ENCODE assay signal across 15 mouse cellular contexts in the genomic region with DNA sequence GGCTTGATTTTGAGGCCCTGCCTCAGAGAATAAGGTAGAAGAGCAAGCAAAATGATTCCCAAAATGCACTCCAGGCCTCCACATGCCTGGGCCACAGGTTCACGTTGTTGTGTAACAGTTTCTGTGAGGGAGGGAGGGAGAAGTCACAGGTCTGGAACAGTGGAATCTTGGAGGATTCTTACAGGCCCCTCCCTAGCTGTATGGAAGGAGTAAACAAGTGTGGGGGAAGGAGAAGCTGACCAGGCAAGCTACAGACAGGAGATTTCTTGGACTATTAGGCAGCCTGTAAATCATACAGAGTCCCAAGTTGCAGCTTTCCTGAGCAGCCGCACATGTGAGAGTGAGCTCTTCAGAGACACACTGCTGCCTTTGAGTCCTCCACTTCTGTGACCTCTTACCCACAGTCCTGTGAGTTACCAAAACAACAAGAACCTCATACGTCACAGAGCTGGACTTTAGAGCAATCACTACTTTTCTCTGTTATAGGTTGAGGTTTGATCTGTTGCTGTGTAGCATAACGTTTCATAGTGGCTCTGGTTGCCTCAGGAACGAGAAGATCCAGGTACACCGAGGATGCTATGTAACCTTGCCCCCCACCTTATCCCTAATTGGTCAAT. TPM values are rescaled to one million over a fixed set of nuclear protein-coding genes. Genes with fewer than 3 reads are reported as not detected.
DNase-seq lines count a peak whose midpoint lies in the region; ATAC-seq and TF ChIP-seq lines count a peak whose summit lies in the region.
"Had no signal": no experiment of that assay in that cellular context is flagged by ENCODE, and none has a peak within 500 bp of the region (broad histone marks: within the 10 kb centered on the region; RNA-seq: fewer than 3 reads in every experiment).

No protein-coding gene starts in this region.

- DNase-seq in heart, adult 11 months, result peak; percentile 82
- DNase-seq in testis, postnatal 14 days (ENCODE audit: low spot score), result no peak
- DNase-seq in stomach, postnatal 0 days (ENCODE audit: low spot score), result no peak
- no peak for DNase-seq in right cerebral cortex, postnatal 10 days (ENCODE audit: low spot score in 2 of 2)
- no peak for DNase-seq in frontal cortex, postnatal 10 days (ENCODE audit: low spot score in 2 of 2)
- DNase-seq: cerebellum, postnatal 36 days; gastrocnemius, postnatal 36 days; heart, postnatal 14 days; thymus, postnatal 25 days had no signal

- no peak for TF ChIP-seq POLR2A in testis, adult 2 months (IDR thresholded peaks at IDR 0.05; ENCODE audit: control insufficient read depth, low read depth, low read length)

- H3K9me3 ChIP-seq in heart, embryonic 11.5 days (replicated peaks; ENCODE audit: control insufficient read depth, low read length), result no peaks in the 10 kb centered on the region
- no peaks in the 10 kb centered on the region for H3K9me3 ChIP-seq in kidney, embryonic 15.5 days (replicated peaks)
- no peaks in the 10 kb centered on the region for H3K9me3 ChIP-seq in stomach, postnatal 0 days (ENCODE audit: control insufficient read depth, low read length)
- H3K9me3 ChIP-seq: embryonic facial prominence, embryonic 15.5 days; limb, embryonic 13.5 days had no signal

- no peak for ATAC-seq in heart, embryonic 11.5 days (replicated peaks; ENCODE audit: insufficient number of reproducible peaks, low FRiP score, low TSS enrichment)
- ATAC-seq in kidney, embryonic 15.5 days (replicated peaks; ENCODE audit: low FRiP score), result peak; percentile 88
- ATAC-seq in stomach, postnatal 0 days (ENCODE audit: low FRiP score, low TSS enrichment), result peak; percentile 65
- ATAC-seq: forebrain, embryonic 16.5 days had no signal

- H3K27me3 ChIP-seq in heart, embryonic 11.5 days (ENCODE audit: control insufficient read depth, insufficient read depth, low read length), result no peaks in the 10 kb centered on the region
- H3K27me3 ChIP-seq in testis, adult 2 months (ENCODE audit: control insufficient read depth, insufficient read depth, low read length), result no peaks in the 10 kb centered on the region
- H3K27me3 ChIP-seq in kidney, embryonic 15.5 days, result no peaks in the 10 kb centered on the region
- H3K27me3 ChIP-seq in stomach, postnatal 0 days (ENCODE audit: control insufficient read depth, insufficient read depth, low read length), result no peaks in the 10 kb centered on the region
- H3K27me3 ChIP-seq: embryonic facial prominence, embryonic 15.5 days; limb, embryonic 13.5 days had no signal

- TF ChIP-seq CTCF in testis, adult 2 months (IDR thresholded peaks at IDR 0.05; ENCODE audit: control insufficient read depth, insufficient read depth, insufficient replicate concordance, low read depth, low read length), result no peak
- TF ChIP-seq CTCF in stomach, postnatal 0 days (IDR thresholded peaks at IDR 0.05; ENCODE audit: low read depth), result no peak

- no peak overlapping the region for H3K4me3 ChIP-seq in heart, embryonic 11.5 days (ENCODE audit: low read depth, low read length)
- H3K4me3 ChIP-seq in testis, adult 2 months (ENCODE audit: control insufficient read depth, low read depth, low read length), result no peak overlapping the region
- no peak overlapping the region for H3K4me3 ChIP-seq in kidney, embryonic 15.5 days (replicated peaks)
- no peak overlapping the region for H3K4me3 ChIP-seq in stomach, postnatal 0 days (ENCODE audit: low read depth, low read length)
- H3K4me3 ChIP-seq: embryonic facial prominence, embryonic 15.5 days; limb, embryonic 13.5 days had no signal

- H3K4me1 ChIP-seq in heart, embryonic 11.5 days (ENCODE audit: control insufficient read depth, insufficient read depth, low read length), result no peaks in the 10 kb centered on the region
- peaks cover 7% of the 10 kb centered on the region for H3K4me1 ChIP-seq in testis, adult 2 months (ENCODE audit: control insufficient read depth, insufficient read depth, low read length)
- peaks cover 15% of the 10 kb centered on the region for H3K4me1 ChIP-seq in kidney, embryonic 15.5 days
- H3K4me1 ChIP-seq in stomach, postnatal 0 days (replicated peaks; ENCODE audit: control insufficient read depth, insufficient read depth), result peaks cover 4% of the 10 kb centered on the region; the same call in 1 of the 2 replicates

- H3K4me2 ChIP-seq in heart, embryonic 11.5 days, result no peak overlapping the region
- H3K4me2 ChIP-seq in kidney, embryonic 15.5 days, result no peak overlapping the region
- H3K4me2 ChIP-seq in stomach, postnatal 0 days (replicated peaks; ENCODE audit: low read depth), result no peak overlapping the region
- H3K4me2 ChIP-seq: embryonic facial prominence, embryonic 15.5 days; limb, embryonic 13.5 days had no signal

- no peak for TF ChIP-seq EP300 in stomach, postnatal 0 days (optimal IDR thresholded peaks at IDR 0.05)

- no peak overlapping the region for H3K27ac ChIP-seq in heart, embryonic 11.5 days (ENCODE audit: low read depth, low read length)
- H3K27ac ChIP-seq in testis, adult 2 months (ENCODE audit: control insufficient read depth, insufficient read depth, low read depth, low read length), result 0 out of 2 replicates have a peak overlapping the region, but pooled peaks have one; percentile 37
- H3K27ac ChIP-seq in kidney, embryonic 15.5 days, result peak overlapping the region; percentile 74
- peak overlapping the region; percentile 50 for H3K27ac ChIP-seq in stomach, postnatal 0 days (replicated peaks)
- H3K27ac ChIP-seq: limb, embryonic 13.5 days had no signal

- no peak overlapping the region for H3K9ac ChIP-seq in heart, embryonic 11.5 days (ENCODE audit: low read depth, low read length)
- no peak overlapping the region for H3K9ac ChIP-seq in kidney, embryonic 15.5 days
- no peak overlapping the region for H3K9ac ChIP-seq in stomach, postnatal 0 days (ENCODE audit: low read length)
- H3K9ac ChIP-seq: embryonic facial prominence, embryonic 15.5 days; limb, embryonic 13.5 days had no signal

- 65% methylated on average over 6 of the region's 6 CpGs for WGBS in heart, embryonic 11.5 days (ENCODE audit: insufficient replicate concordance)
- 46% methylated on average over 6 of the region's 6 CpGs for WGBS in kidney, embryonic 15.5 days
- 49% methylated on average over 6 of the region's 6 CpGs for WGBS in stomach, postnatal 0 days

- H3K36me3 ChIP-seq in heart, embryonic 11.5 days (ENCODE audit: control insufficient read depth, insufficient read depth, low read length), result no peaks in the 10 kb centered on the region
- no peaks in the 10 kb centered on the region for H3K36me3 ChIP-seq in testis, adult 2 months (ENCODE audit: control insufficient read depth, insufficient read depth, low read length)
- no peaks in the 10 kb centered on the region for H3K36me3 ChIP-seq in kidney, embryonic 15.5 days
- H3K36me3 ChIP-seq in stomach, postnatal 0 days (ENCODE audit: control insufficient read depth, insufficient read depth, low read length), result no peaks in the 10 kb centered on the region
- H3K36me3 ChIP-seq: embryonic facial prominence, embryonic 15.5 days; limb, embryonic 13.5 days had no signal

RNA-seq across cellular contexts. Expression of gene Fam120a, which starts 14.8 kb away (rescaled TPM):
- polyA plus RNA-seq in heart, embryonic 11.5 days (2014; fragmentation: Nextera tagmentation; extraction: Ambion mirVana), result 26.3 and 31.2 TPM in 2 replicates
- 10.4 and 10.8 TPM in 2 replicates for polyA plus RNA-seq in testis, adult 2 months (2012; rRNA removed)
- polyA plus RNA-seq in kidney, embryonic 15.5 days (2015; fragmentation: Nextera tagmentation; extraction: Ambion mirVana), result 24.4 and 25.5 TPM in 2 replicates
- polyA plus RNA-seq in stomach, postnatal 0 days (2015; fragmentation: Nextera tagmentation; extraction: Ambion mirVana), result 18.1 and 18.7 TPM in 2 replicates
